Mouse (Mus musculus): ENCODE measurements around the gene Ak5. TPM values are rescaled to one million over a fixed set of nuclear protein-coding genes. Genes with fewer than 3 reads are reported as not detected.

Gene Ak5
- polyA plus RNA-seq, 1 experiment from 2014 or later, result 0.33 TPM

DNA sequence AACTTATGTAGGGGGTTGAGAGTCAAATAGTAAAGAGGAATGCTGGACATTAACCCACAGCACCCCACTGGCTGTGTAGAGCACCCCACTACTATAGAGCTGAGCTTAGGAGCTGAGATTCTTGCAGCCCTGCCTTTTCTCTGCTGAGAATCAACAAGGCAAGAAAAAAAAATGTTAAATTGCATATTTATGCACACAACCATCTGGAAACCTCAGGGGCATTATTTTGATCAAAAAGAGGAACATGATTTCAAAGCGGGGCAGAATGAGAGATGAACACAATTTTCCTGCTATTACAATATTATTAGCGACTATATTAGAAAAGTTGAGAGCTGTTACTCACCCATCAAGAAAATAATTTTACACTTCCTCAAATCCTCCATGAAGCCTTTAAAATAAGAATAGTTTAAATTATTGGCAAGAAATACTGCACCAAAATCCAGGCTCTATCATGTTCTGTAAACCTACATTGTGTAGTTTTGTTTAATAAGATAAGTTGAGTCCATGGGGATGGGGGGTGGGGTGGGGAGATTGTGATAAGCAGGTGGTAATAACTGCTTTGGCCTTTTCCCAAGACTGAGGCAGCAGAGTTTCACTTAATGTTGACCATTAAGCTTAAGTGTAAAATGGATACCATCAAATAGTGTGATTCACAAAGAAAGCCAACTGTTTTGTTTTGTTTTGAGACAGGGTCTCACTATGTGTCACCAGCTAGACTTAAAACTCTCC is 169.0 kb downstream of the Ak5 start:
- ATAC-seq (ENCODE audit: low FRiP score) (no peak), DNase-seq (ENCODE audit: low spot score, missing footprints) (no peak)
- Histone ChIP-seq H3K4me1 (ENCODE audit: control insufficient read depth, insufficient read depth, low read length) (no peaks in the 10 kb centered on the region; the same call in 1 of the 2 replicates), H3K27me3 (ENCODE audit: control insufficient read depth, insufficient read depth, low read length) (no peaks in the 10 kb centered on the region), H3K4me3 (ENCODE audit: low read depth, low read length) (no peak overlapping the region), H3K4me2 (no peak overlapping the region), H3K36me3 (ENCODE audit: control insufficient read depth, insufficient read depth, low read length) (no peaks in the 10 kb centered on the region), H3K27ac (ENCODE audit: low read depth, low read length) (no peak overlapping the region), H3K9me3 (ENCODE audit: control insufficient read depth, low read length) (no peaks in the 10 kb centered on the region), H3K9ac (ENCODE audit: low read length) (no peak overlapping the region)
- WGBS, result 86% methylated on average over 2 of the region's 2 CpGs

DNA sequence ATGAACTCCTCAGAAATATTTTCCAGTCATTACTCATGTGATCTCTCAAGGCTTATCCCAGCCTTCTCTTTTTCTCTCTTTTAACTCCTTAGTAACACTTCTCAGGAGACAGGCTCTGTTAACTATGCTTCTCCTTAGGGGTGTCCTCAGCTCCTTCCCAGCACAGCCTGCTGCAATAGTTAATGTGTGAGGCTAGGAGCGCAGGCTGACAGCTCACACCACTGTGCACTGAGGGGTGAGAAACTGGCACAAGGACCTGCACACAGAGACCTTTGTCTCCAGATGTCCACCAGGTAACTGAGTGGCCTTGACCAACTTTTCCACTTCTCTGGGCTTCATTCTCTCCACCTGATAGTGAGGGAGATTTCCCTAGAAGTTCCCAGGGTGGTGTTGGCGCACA is 170.3 kb downstream of the Ak5 start:
- no peaks in the 10 kb centered on the region; the same call in 1 of the 2 replicates for H3K4me1 ChIP-seq (ENCODE audit: control insufficient read depth, insufficient read depth, low read length)
- no peaks in the 10 kb centered on the region for H3K36me3 ChIP-seq (ENCODE audit: control insufficient read depth, insufficient read depth, low read length)
- ATAC-seq (ENCODE audit: low FRiP score) (no peak), DNase-seq (ENCODE audit: low spot score, missing footprints) (no peak)
- H3K27ac ChIP-seq (ENCODE audit: low read depth, low read length), result no peak overlapping the region
- 94% methylated on average over 2 of the region's 2 CpGs for WGBS
- H3K27me3 ChIP-seq (ENCODE audit: control insufficient read depth, insufficient read depth, low read length), result no peaks in the 10 kb centered on the region
- no peaks in the 10 kb centered on the region for H3K9me3 ChIP-seq (ENCODE audit: control insufficient read depth, low read length)
- H3K4me2 ChIP-seq, result no peak overlapping the region
- H3K9ac ChIP-seq (ENCODE audit: low read length), result no peak overlapping the region
- no peak overlapping the region for H3K4me3 ChIP-seq (ENCODE audit: low read depth, low read length)

DNA sequence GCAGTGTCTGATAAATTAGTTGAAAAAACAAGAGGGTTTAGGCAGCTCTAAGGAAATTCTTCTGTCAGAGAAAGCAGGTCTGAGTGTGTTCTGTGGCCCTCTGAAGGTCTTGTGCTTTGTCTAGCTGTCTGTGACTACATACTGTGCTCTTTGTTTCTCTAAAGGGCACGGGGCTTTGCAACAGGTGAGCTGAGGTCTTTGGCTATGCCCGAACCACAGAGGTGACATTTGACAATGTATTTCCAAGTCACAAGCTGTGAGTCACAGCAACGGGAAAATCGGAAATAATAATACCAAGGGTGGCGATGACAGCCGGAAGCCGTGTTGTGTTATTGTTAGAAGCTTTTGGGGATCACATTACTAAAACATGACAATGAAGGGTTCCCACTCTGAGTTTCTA is 171.1 kb downstream of the Ak5 start:
- ATAC-seq (ENCODE audit: low FRiP score) (no peak), DNase-seq (ENCODE audit: low spot score, missing footprints) (no peak)
- Histone ChIP-seq H3K4me1 (ENCODE audit: control insufficient read depth, insufficient read depth, low read length) (no peaks in the 10 kb centered on the region; the same call in 1 of the 2 replicates), H3K4me2 (no peak overlapping the region), H3K9ac (ENCODE audit: low read length) (no peak overlapping the region), H3K4me3 (ENCODE audit: low read depth, low read length) (no peak overlapping the region), H3K36me3 (ENCODE audit: control insufficient read depth, insufficient read depth, low read length) (no peaks in the 10 kb centered on the region), H3K9me3 (ENCODE audit: control insufficient read depth, low read length) (no peaks in the 10 kb centered on the region), H3K27ac (ENCODE audit: low read depth, low read length) (no peak overlapping the region), H3K27me3 (ENCODE audit: control insufficient read depth, insufficient read depth, low read length) (no peaks in the 10 kb centered on the region)
- 71% methylated on average over 7 of the region's 7 CpGs for WGBS

DNA sequence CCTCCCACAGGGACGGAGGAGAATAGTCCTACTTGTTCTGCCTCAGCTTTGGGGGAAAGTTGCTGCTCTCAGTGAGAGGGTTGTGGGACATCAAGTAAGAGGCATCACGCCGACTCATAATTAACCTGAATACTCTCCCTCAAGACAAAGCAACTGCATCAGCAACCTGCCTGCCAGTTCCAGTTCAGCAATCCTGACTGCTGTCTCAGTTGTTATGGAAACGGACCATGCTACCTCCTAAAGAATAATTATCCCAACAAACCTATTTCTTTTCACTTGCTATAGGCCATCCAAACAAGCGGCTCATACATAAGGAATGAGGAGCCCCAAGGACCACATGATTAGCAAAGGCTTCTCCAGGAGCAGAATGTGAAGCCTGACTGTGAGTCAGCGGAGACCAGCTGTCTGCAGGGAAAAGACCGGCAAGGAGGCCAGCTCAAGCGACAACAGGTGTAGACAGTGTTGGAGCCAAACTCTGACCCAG is 172.7 kb downstream of the Ak5 start:
- no peaks in the 10 kb centered on the region for H3K9me3 ChIP-seq (ENCODE audit: control insufficient read depth, low read length)
- no peak overlapping the region for H3K4me2 ChIP-seq
- no peaks in the 10 kb centered on the region; the same call in 1 of the 2 replicates for H3K4me1 ChIP-seq (ENCODE audit: control insufficient read depth, insufficient read depth, low read length)
- no peaks in the 10 kb centered on the region for H3K36me3 ChIP-seq (ENCODE audit: control insufficient read depth, insufficient read depth, low read length)
- H3K27ac ChIP-seq (ENCODE audit: low read depth, low read length), result no peak overlapping the region
- DNase-seq (ENCODE audit: low spot score, missing footprints) (no peak), ATAC-seq (ENCODE audit: low FRiP score) (peak; percentile 50; the same call in 1 of the 2 replicates)
- 70% methylated on average over 8 of the region's 8 CpGs for WGBS
- H3K4me3 ChIP-seq (ENCODE audit: low read depth, low read length), result no peak overlapping the region
- no peaks in the 10 kb centered on the region for H3K27me3 ChIP-seq (ENCODE audit: control insufficient read depth, insufficient read depth, low read length)
- no peak overlapping the region for H3K9ac ChIP-seq (ENCODE audit: low read length)

DNA sequence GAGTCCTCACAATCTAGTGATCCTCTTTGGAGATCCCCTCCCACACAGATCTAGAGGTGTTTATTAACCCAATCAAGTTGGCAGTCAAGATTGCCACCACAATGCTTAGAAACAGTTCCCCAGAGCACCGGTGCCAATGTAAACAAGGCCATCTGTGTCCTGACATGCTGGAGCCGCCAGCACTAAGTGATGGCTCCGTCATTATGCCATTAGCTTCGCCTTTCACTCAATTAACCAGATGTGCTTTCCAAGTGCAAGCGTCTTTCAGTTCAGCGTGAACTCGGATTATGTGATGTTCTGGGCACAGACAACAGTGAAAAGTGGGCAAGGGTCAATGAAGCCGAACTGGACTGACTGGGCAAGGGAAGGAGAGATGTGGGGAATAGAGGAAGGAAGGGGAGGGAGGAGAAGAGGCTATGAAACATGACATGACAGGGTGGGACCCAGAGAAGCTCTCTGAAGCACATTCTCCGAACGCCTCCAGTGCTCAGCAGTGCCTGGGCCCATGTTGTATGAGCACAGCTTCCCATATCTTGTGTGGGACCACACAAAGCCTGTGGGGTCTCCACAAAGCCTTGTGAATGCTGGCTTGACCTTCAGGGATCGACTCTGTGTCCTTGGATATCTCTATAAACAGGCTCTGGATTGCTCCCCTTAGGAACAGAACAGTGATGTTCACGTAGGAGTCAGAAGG is 173.3 kb downstream of the Ak5 start:
- no peak overlapping the region for H3K4me2 ChIP-seq
- WGBS, result 72% methylated on average over 12 of the region's 12 CpGs
- H3K4me3 ChIP-seq (ENCODE audit: low read depth, low read length), result no peak overlapping the region
- peak; percentile 19; the same call in 1 of the 2 replicates for ATAC-seq (ENCODE audit: low FRiP score)
- H3K36me3 ChIP-seq (ENCODE audit: control insufficient read depth, insufficient read depth, low read length), result no peaks in the 10 kb centered on the region
- no peak overlapping the region for H3K9ac ChIP-seq (ENCODE audit: low read length)
- no peak overlapping the region for H3K27ac ChIP-seq (ENCODE audit: low read depth, low read length)
- no peak for DNase-seq (ENCODE audit: low spot score, missing footprints)
- no peaks in the 10 kb centered on the region for H3K9me3 ChIP-seq (ENCODE audit: control insufficient read depth, low read length)
- H3K4me1 ChIP-seq (ENCODE audit: control insufficient read depth, insufficient read depth, low read length), result no peaks in the 10 kb centered on the region; the same call in 1 of the 2 replicates
- no peaks in the 10 kb centered on the region for H3K27me3 ChIP-seq (ENCODE audit: control insufficient read depth, insufficient read depth, low read length)

DNA sequence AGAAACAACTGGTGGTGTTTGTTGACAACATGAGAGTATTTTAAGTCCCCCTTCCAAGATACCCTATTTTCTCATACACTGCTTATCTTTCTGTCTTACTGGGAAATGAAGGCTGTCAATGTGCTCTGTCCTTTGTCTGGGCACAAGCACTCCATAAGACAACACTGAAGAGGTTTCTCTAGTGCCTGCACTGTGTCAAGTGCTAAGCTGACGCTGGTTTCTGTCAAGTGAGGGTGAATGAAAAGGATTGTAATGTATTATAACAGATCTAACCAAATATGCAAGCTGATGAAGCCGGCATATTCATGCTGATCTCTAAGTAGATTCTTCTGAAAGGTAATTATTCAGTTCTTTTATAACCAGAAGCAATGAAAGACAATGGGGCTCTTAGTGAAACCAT is 174.3 kb downstream of the Ak5 start:
- H3K4me3 ChIP-seq (ENCODE audit: low read depth, low read length), result no peak overlapping the region
- no peaks in the 10 kb centered on the region for H3K36me3 ChIP-seq (ENCODE audit: control insufficient read depth, insufficient read depth, low read length)
- H3K27me3 ChIP-seq (ENCODE audit: control insufficient read depth, insufficient read depth, low read length), result no peaks in the 10 kb centered on the region
- no peak overlapping the region for H3K9ac ChIP-seq (ENCODE audit: low read length)
- H3K4me1 ChIP-seq (ENCODE audit: control insufficient read depth, insufficient read depth, low read length), result no peaks in the 10 kb centered on the region; the same call in 1 of the 2 replicates
- H3K27ac ChIP-seq (ENCODE audit: low read depth, low read length), result no peak overlapping the region
- no peaks in the 10 kb centered on the region for H3K9me3 ChIP-seq (ENCODE audit: control insufficient read depth, low read length)
- WGBS, result 78% methylated on average over 2 of the region's 2 CpGs
- no peak overlapping the region for H3K4me2 ChIP-seq
- DNase-seq (ENCODE audit: low spot score, missing footprints) (peak; percentile 65), ATAC-seq (ENCODE audit: low FRiP score) (no peak)

DNA sequence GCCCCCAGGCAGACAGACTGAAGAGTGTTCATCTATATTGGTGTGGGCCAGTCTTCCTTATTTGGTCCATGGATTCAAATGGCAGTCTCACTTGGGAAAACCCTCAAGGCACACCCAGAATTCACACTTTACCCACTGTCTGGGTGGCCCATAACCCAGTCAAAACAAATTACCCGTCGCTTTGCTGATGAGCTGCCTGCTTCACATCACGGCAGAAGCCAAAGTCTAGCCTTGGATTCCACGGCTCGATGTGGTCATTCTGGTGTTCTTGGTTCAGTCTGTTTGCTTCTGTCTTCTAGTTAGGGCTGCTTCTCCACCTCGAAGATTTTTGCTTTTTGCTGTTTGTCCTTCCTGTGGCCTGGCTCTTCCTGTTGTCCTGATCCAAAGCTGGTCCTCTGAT is 175.9 kb downstream of the Ak5 start:
- Histone ChIP-seq H3K27me3 (ENCODE audit: control insufficient read depth, insufficient read depth, low read length) (no peaks in the 10 kb centered on the region), H3K9ac (ENCODE audit: low read length) (no peak overlapping the region), H3K4me1 (ENCODE audit: control insufficient read depth, insufficient read depth, low read length) (no peaks in the 10 kb centered on the region; the same call in 1 of the 2 replicates), H3K27ac (ENCODE audit: low read depth, low read length) (no peak overlapping the region), H3K4me3 (ENCODE audit: low read depth, low read length) (no peak overlapping the region), H3K36me3 (ENCODE audit: control insufficient read depth, insufficient read depth, low read length) (no peaks in the 10 kb centered on the region), H3K9me3 (ENCODE audit: control insufficient read depth, low read length) (no peaks in the 10 kb centered on the region), H3K4me2 (no peak overlapping the region)
- peak; percentile 67 for DNase-seq (ENCODE audit: low spot score, missing footprints)
- WGBS, result 88% methylated on average over 6 of the region's 6 CpGs
- no peak for ATAC-seq (ENCODE audit: low FRiP score)

DNA sequence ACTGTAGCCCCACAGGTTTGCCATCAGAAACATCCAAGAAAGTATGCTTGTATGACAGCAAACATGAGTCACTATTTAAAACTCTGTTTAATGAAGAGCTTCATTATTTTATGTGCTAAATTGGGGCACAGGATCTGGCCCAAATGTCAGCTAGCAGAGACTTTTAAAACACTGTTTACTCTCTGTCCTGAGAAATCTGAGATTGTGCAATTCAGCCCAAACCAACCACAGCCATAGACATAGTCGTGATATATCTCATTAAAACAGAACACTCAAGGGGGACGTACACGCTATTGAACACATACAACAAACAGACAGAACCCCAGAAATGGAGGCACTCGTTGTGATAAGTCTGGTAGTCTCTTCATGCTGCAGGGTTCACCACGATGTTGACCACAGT is 177.7 kb downstream of the Ak5 start:
- Histone ChIP-seq H3K4me2 (no peak overlapping the region), H3K9me3 (ENCODE audit: control insufficient read depth, low read length) (no peaks in the 10 kb centered on the region), H3K27ac (ENCODE audit: low read depth, low read length) (no peak overlapping the region), H3K27me3 (ENCODE audit: control insufficient read depth, insufficient read depth, low read length) (no peaks in the 10 kb centered on the region), H3K9ac (ENCODE audit: low read length) (no peak overlapping the region), H3K4me3 (ENCODE audit: low read depth, low read length) (no peak overlapping the region), H3K4me1 (ENCODE audit: control insufficient read depth, insufficient read depth, low read length) (no peaks in the 10 kb centered on the region), H3K36me3 (ENCODE audit: control insufficient read depth, insufficient read depth, low read length) (no peaks in the 10 kb centered on the region)
- DNase-seq (ENCODE audit: low spot score, missing footprints), result peak; percentile 44
- 86% methylated on average over 5 of the region's 5 CpGs for WGBS
- ATAC-seq (ENCODE audit: low FRiP score), result no peak

DNA sequence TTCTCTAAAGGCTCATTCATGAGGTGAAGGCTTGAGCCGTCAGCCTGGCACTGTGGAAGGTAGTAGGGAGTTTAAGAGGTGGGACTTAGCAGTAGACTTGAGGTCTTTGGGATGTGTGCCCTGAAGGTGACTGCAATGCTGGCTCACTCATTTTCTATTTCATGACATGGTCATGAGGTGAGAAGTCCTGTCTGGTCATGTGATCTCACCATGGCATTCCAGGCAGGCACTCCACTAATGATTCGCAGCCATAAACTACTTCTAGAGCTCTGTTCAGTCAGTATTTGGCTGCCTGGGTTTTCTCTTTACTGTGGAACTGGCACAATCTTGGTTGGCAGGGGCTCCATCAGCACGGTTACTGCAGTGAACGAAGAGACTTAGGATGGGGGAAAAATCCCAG is 179.2 kb downstream of the Ak5 start:
- no peak for ATAC-seq (ENCODE audit: low FRiP score)
- 94% methylated on average over 4 of the region's 4 CpGs for WGBS
- no peaks in the 10 kb centered on the region for H3K4me1 ChIP-seq (ENCODE audit: control insufficient read depth, insufficient read depth, low read length)
- H3K36me3 ChIP-seq (ENCODE audit: control insufficient read depth, insufficient read depth, low read length), result no peaks in the 10 kb centered on the region
- H3K9ac ChIP-seq (ENCODE audit: low read length), result no peak overlapping the region
- no peaks in the 10 kb centered on the region for H3K27me3 ChIP-seq (ENCODE audit: control insufficient read depth, insufficient read depth, low read length)
- no peak overlapping the region for H3K4me3 ChIP-seq (ENCODE audit: low read depth, low read length)
- peak; percentile 28 for DNase-seq (ENCODE audit: low spot score, missing footprints)
- H3K9me3 ChIP-seq (ENCODE audit: control insufficient read depth, low read length), result no peaks in the 10 kb centered on the region
- H3K4me2 ChIP-seq, result no peak overlapping the region
- no peak overlapping the region for H3K27ac ChIP-seq (ENCODE audit: low read depth, low read length)

Data from midbrain, embryonic 11.5 days (tissue).